Mouse (Mus musculus): ENCODE data around the gene Ccdc189.
A peak's percentile ranks its signal among the peaks of the same experiment; 100 is the strongest.

The Ccdc189 gene

GRCm38 (mm10) chr7:127592575-127592974 is 4.2 kb upstream of the Ccdc189 start:
- DNase-seq (ENCODE audit: extremely low read depth, low read depth, low spot score), result no peak

- DNase-seq (ENCODE audit: extremely low read depth, low read depth, low spot score), result no peak
Measured at GRCm38 (mm10) chr7:127591108-127591507, 2.7 kb upstream of the Ccdc189 start.

- no peak for DNase-seq (ENCODE audit: extremely low read depth, low read depth, low spot score)
Measured at GRCm38 (mm10) chr7:127589637-127590036, 1.2 kb upstream of the Ccdc189 start.

- DNase-seq (ENCODE audit: extremely low read depth, low read depth, low spot score), result no peak
Measured at GRCm38 (mm10) chr7:127588901-127589300, 506 bp upstream of the Ccdc189 start.

- no peak for DNase-seq (ENCODE audit: extremely low read depth, low read depth, low spot score)
Measured at GRCm38 (mm10) chr7:127587196-127587595, 1.2 kb downstream of the Ccdc189 start.

- DNase-seq (ENCODE audit: extremely low read depth, low read depth, low spot score), result no peak
Measured at GRCm38 (mm10) chr7:127586149-127586548, 2.2 kb downstream of the Ccdc189 start.

- DNase-seq (ENCODE audit: extremely low read depth, low read depth, low spot score), result no peak
Measured at GRCm38 (mm10) chr7:127585031-127585430, 3.4 kb downstream of the Ccdc189 start.

GRCm38 (mm10) chr7:127583260-127583659 is 5.1 kb downstream of the Ccdc189 start:
- no peak for DNase-seq (ENCODE audit: extremely low read depth, low read depth, low spot score)

- no peak for DNase-seq (ENCODE audit: extremely low read depth, low read depth, low spot score)
Measured at GRCm38 (mm10) chr7:127574115-127574514, 14.3 kb downstream of the Ccdc189 start.

GRCm38 (mm10) chr7:127573503-127574008 is 14.8 kb downstream of the Ccdc189 start:
- no peak for DNase-seq (ENCODE audit: extremely low read depth, low read depth, low spot score)

- DNase-seq (ENCODE audit: extremely low read depth, low read depth, low spot score), result peak; percentile 97
Measured at GRCm38 (mm10) chr7:127572895-127573471, 15.4 kb downstream of the Ccdc189 start, which contains the start of gene Phkg2. Gene Phkg2 (plus strand): TSS chr7:127573340.

GRCm38 (mm10) chr7:127564381-127565150 is 23.8 kb downstream of the Ccdc189 start:
- peak; percentile 70 for DNase-seq (ENCODE audit: extremely low read depth, low read depth, low spot score)

- DNase-seq (ENCODE audit: extremely low read depth, low read depth, low spot score), result peak; percentile 61
Measured at GRCm38 (mm10) chr7:127561340-127561858, 27.0 kb downstream of the Ccdc189 start, which contains the start of gene Tmem265. Gene Tmem265 (plus strand): TSS chr7:127561390.

GRCm38 (mm10) chr7:127560580-127560979 is 27.8 kb downstream of the Ccdc189 start:
- DNase-seq (ENCODE audit: extremely low read depth, low read depth, low spot score), result no peak

GRCm38 (mm10) chr7:127551558-127551957 is 36.8 kb downstream of the Ccdc189 start:
- no peak for DNase-seq (ENCODE audit: extremely low read depth, low read depth, low spot score)

- DNase-seq (ENCODE audit: extremely low read depth, low read depth, low spot score), result no peak
Measured at GRCm38 (mm10) chr7:127549116-127549835, 39.1 kb downstream of the Ccdc189 start.

- no peak for DNase-seq (ENCODE audit: extremely low read depth, low read depth, low spot score)
Measured at GRCm38 (mm10) chr7:127541671-127542070, 46.7 kb downstream of the Ccdc189 start.

Measured in fat pad, adult 2 months (tissue).